Mouse (Mus musculus) lung, embryonic 14.5 days (tissue): Measurements from ENCODE around the gene Gm10273. TPM values are rescaled to one million over a fixed set of nuclear protein-coding genes. Genes with fewer than 3 reads are reported as not detected.

Experiments used
- ATAC-seq: fragments of 200-750 bp; cut with Nextera tagmentation; 2 replicates; pipeline ENCODE4 v1.8.0; 2017; ENCODE audit warnings: mild to moderate bottlenecking, moderate TSS enrichment, moderate library complexity; ENCODE audit not compliant: insufficient read depth
- DNase-seq: peaks from one replicate; pipeline ENCODE4 v3.0.0-alpha.2; 2015
- H3K27ac ChIP-seq: fragments of 300-500 bp; sonication (generic); 2 replicates; pipeline ENCODE4 v1.5.1; 2014; ENCODE audit warnings: low read depth, mild to moderate bottlenecking, moderate library complexity
- H3K27me3 ChIP-seq: fragments of 300-500 bp; sonication (generic); 2 replicates; pipeline ENCODE4 v1.6.1; 2014; ENCODE audit warnings: low read length, control low read depth; ENCODE audit not compliant: insufficient read depth
- H3K36me3 ChIP-seq: fragments of 300-500 bp; sonication (generic); 2 replicates; pipeline ENCODE4 v1.6.1; 2014; ENCODE audit warnings: control low read depth; ENCODE audit not compliant: insufficient read depth
- H3K4me1 ChIP-seq: fragments of 300-500 bp; sonication (generic); 2 replicates; pipeline ENCODE4 v1.6.1; 2014; ENCODE audit warnings: antibody characterized with exemption, control low read depth; ENCODE audit not compliant: insufficient read depth
- H3K4me2 ChIP-seq: fragments of 300-500 bp; sonication (generic); 2 replicates; pipeline ENCODE4 v1.6.1; 2014; ENCODE audit warnings: mild to moderate bottlenecking
- H3K4me3 ChIP-seq: fragments of 300-500 bp; sonication (generic); 2 replicates; pipeline ENCODE4 v1.5.1; 2014; ENCODE audit warnings: low read depth, low read length
- H3K9ac ChIP-seq: fragments of 300-500 bp; sonication (generic); 2 replicates; pipeline ENCODE4 v1.6.1; 2014
- H3K9me3 ChIP-seq: fragments of 300-500 bp; sonication (generic); 2 replicates; pipeline ENCODE4 v1.6.1; 2016; ENCODE audit warnings: low read depth, low read length, control low read depth
- CTCF ChIP-seq: IDR thresholded peaks from 2 replicates; pipeline ENCODE4 v1.5.1; 2016; ENCODE audit warnings: antibody characterized with exemption, low read depth
- WGBS: fragments of 180-500 bp; shearing (Covaris S2); extraction: QIAGEN DNeasy Blood & Tissue Kit; methylation state at CpG from one replicate; pipeline ENCODE4 v1.1.7; 2014; 5-methylcytosine and 5-hydroxymethylcytosine counted together
- polyA plus RNA-seq: library from polyadenylated mRNA; unstranded; fragments of >200 nt; fragmentation: Nextera tagmentation; extraction: Ambion mirVana; gene quantifications from 2 replicates; pipeline ENCODE4 v1.2.1, GENCODE M21; 2014

The Gm10273 gene
- polyA plus RNA-seq, 1 experiment from 2014 or later: 19.0 TPM

DNA sequence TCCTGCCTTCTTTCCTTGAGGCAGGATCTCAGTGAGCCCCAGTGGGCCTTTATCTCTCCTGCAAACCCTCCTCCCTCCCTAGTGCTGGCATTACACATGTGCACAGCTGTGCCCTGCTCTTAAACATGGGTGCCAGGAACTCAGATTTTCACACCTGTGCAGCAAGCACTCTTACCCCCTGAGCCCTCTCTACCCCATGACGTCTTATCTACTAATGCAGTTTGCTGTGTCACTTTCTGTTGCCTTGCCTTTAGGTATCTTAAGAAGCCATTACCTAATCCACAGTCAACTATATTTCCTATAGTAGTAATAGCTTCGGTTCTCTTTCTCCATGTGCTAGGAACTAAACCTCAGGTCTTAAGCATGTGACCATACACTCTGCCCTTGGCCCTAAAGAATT, 32.2 kb upstream of the Gm10273 start:
- H3K9me3 ChIP-seq: no peaks in the 10 kb centered on the region
- TF ChIP-seq CTCF: no peak

DNA sequence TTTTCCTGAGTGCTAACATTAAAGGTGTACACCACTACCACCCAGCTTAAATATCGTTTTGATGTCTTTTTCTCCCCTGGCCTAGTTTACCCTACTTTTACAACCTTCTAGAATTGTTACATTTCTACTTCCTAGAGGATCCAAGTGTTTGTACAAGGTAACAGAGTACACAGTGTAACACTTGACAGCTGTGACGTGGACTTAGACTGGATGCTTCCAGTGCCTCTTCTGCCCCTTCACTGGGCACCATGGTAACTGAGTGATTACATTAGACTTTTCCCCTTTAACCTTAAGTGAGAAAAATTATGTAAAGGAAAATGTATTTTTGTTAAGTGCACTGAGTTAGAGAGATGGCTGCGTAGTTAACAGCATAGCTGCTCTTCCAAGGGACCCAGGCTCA, 30.9 kb upstream of the Gm10273 start:
- no peak for TF ChIP-seq CTCF
- WGBS: 55% methylated on average over 3 of the region's 3 CpGs
- H3K9me3 ChIP-seq: no peaks in the 10 kb centered on the region
- no peak overlapping the region for H3K27ac ChIP-seq
- no peaks in the 10 kb centered on the region for H3K4me1 ChIP-seq
- H3K36me3 ChIP-seq: peaks cover 93% of the 10 kb centered on the region
- no peak overlapping the region for H3K4me2 ChIP-seq
- no peak overlapping the region for H3K4me3 ChIP-seq
- peak; percentile 75 for DNase-seq
- H3K9ac ChIP-seq: no peak overlapping the region
- ATAC-seq: peak; percentile 92
- no peaks in the 10 kb centered on the region for H3K27me3 ChIP-seq

More for the DNA sequence above, 32.2 kb upstream of the Gm10273 start:
- ATAC-seq (no peak), DNase-seq (no peak)
- H3K4me1 ChIP-seq: no peaks in the 10 kb centered on the region
- H3K27ac ChIP-seq: no peak overlapping the region
- H3K4me3 ChIP-seq: no peak overlapping the region
- WGBS: 80% methylated on average over 2 of the region's 2 CpGs
- H3K36me3 ChIP-seq: peaks cover 83% of the 10 kb centered on the region
- no peaks in the 10 kb centered on the region for H3K27me3 ChIP-seq
- no peak overlapping the region for H3K9ac ChIP-seq
- no peak overlapping the region for H3K4me2 ChIP-seq

DNA sequence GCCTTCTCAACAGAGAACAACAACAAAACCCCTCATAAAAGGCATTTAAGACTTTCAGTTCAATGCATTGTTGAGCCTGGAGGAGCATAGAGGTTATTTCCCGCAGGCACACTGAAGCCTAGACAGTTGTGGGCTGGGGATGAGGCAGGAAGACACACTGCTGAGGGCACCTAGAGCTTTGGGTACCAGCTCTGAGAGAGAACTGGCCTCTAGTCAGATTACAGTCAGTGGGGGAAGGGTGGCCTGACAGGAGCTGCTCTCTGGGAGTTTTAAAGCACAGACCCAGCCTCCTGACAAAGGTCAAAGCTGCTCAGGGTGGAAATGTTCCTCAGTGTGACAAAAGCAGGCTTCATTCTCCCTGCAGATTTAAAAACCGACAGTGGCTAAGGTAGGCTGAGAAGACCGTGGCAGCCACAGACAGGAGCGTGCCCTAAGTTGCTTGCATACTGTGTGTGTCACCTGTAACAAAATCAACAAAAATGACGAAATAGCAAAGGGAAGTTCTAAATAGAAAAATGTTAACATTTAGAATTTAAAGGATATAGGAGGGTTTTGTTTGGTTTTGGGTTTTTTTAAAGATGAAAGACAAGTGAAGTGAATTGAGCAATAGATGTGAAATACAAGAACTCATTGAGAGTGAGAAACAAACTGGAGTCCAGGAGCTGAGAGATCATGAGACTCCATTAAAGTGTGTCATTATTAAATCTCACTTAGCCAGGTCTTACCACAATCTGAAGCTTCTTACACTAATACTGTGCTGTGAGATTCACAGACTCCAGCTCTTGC, 29.4 kb upstream of the Gm10273 start:
- no peak overlapping the region for H3K4me2 ChIP-seq
- no peak overlapping the region for H3K4me3 ChIP-seq
- WGBS: 79% methylated on average over 5 of the region's 5 CpGs
- no peak overlapping the region for H3K9ac ChIP-seq
- no peaks in the 10 kb centered on the region for H3K27me3 ChIP-seq
- no peak for DNase-seq
- no peak for ATAC-seq
- H3K9me3 ChIP-seq: no peaks in the 10 kb centered on the region
- TF ChIP-seq CTCF: no peak
- H3K36me3 ChIP-seq: peaks cover 97% of the 10 kb centered on the region
- H3K27ac ChIP-seq: no peak overlapping the region
- no peaks in the 10 kb centered on the region for H3K4me1 ChIP-seq

DNA sequence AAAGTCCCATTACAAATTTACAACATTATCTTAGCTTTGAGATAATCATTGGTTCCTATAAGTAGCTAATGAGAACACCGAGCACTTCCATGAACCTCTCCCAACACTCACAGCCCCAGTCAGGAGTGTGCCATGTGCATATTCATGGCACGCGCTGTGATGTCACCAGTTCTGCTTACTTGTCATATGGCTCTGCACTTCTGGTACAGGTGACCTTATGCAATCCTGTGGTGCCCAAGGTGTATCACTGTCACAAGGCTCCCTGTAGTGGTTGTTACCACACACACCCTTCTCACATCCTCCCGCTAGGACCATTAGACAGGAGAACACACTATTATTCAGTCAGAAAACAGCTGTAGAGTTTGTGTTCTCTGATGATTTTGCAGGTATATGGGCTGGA, 28.7 kb upstream of the Gm10273 start:
- H3K9ac ChIP-seq: no peak overlapping the region
- H3K4me2 ChIP-seq: no peak overlapping the region
- H3K27me3 ChIP-seq: no peaks in the 10 kb centered on the region
- H3K4me1 ChIP-seq: no peaks in the 10 kb centered on the region
- DNase-seq (no peak), ATAC-seq (no peak)
- no peak for TF ChIP-seq CTCF
- no peak overlapping the region for H3K27ac ChIP-seq
- H3K36me3 ChIP-seq: peaks cover 97% of the 10 kb centered on the region
- H3K4me3 ChIP-seq: no peak overlapping the region
- no peaks in the 10 kb centered on the region for H3K9me3 ChIP-seq
- WGBS: 92% methylated on average over 4 of the region's 4 CpGs

DNA sequence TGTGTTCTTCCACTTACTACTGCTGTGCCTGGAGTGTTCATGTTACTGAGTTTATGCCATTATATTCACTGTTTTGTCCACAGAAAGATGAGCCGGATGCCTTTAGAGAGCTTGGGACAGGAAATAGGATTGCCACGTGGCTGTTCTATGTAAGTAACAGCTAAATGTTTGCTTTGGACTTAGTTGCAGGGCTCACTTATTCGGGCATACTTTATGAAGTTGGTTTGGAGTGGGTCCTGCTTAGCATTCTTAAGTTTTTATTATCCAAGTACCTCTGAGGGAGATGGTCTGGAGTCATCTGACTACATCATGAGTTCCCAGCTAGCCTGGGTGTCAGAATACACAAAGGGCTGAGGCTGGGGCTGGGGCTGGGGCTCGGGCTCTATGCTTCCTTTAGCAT, 28.2 kb upstream of the Gm10273 start:
- peaks cover 96% of the 10 kb centered on the region for H3K36me3 ChIP-seq
- no peak for TF ChIP-seq CTCF
- H3K4me3 ChIP-seq: no peak overlapping the region
- no peaks in the 10 kb centered on the region for H3K9me3 ChIP-seq
- H3K9ac ChIP-seq: no peak overlapping the region
- H3K4me1 ChIP-seq: no peaks in the 10 kb centered on the region
- WGBS: 57% methylated on average over 4 of the region's 4 CpGs
- no peaks in the 10 kb centered on the region for H3K27me3 ChIP-seq
- no peak overlapping the region for H3K27ac ChIP-seq
- ATAC-seq: no peak
- no peak overlapping the region for H3K4me2 ChIP-seq
- no peak for DNase-seq

DNA sequence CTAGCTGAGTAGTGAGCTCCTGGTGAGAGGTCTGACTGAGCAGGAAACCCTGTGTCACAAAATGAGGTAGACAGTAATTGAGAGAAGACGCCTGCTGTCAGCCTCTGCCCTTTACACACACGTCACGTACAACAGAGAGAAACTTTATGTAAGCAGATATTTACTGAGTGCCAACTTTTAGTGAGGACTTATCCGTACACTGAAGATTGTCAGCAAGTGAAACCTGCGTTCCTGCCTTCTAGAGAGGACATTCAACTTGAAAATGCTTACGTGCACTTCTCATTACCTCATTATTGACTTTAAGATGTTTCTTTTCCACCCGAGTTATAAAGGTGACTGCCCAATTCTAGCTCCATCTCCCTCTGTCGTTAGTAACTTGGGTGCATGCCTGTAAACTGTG, 26.7 kb upstream of the Gm10273 start:
- H3K27ac ChIP-seq: no peak overlapping the region
- no peaks in the 10 kb centered on the region for H3K4me1 ChIP-seq
- H3K4me3 ChIP-seq: no peak overlapping the region
- DNase-seq (no peak), ATAC-seq (no peak)
- no peak overlapping the region for H3K9ac ChIP-seq
- no peaks in the 10 kb centered on the region for H3K9me3 ChIP-seq
- 79% methylated on average over 8 of the region's 8 CpGs for WGBS
- H3K36me3 ChIP-seq: peaks cover 94% of the 10 kb centered on the region
- H3K27me3 ChIP-seq: no peaks in the 10 kb centered on the region
- no peak for TF ChIP-seq CTCF
- no peak overlapping the region for H3K4me2 ChIP-seq

DNA sequence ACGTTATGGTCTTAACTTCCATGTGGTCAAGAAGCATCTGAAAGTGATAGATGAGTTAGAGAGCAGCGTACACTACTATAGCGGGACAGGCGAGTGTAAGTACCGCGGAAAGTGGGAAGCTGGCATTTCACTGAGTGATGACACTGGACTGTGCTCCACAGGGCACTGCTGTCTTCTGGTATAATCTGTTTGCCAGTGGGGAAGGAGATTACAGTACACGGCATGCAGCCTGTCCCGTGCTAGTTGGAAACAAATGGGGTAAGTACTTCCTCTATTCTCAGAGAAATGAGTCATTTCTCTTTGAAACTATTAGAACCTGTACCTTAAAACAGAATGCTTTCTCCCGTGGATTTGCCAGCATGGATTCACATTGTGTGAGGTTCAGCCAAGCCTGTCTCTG, 26.0 kb upstream of the Gm10273 start:
- no peak overlapping the region for H3K4me3 ChIP-seq
- H3K4me2 ChIP-seq: no peak overlapping the region
- H3K4me1 ChIP-seq: no peaks in the 10 kb centered on the region
- no peak for ATAC-seq
- H3K9ac ChIP-seq: no peak overlapping the region
- peaks cover 94% of the 10 kb centered on the region for H3K36me3 ChIP-seq
- WGBS: 86% methylated on average over 9 of the region's 9 CpGs
- H3K27ac ChIP-seq: no peak overlapping the region
- no peak for TF ChIP-seq CTCF
- no peaks in the 10 kb centered on the region for H3K9me3 ChIP-seq
- no peak for DNase-seq
- H3K27me3 ChIP-seq: no peaks in the 10 kb centered on the region

DNA sequence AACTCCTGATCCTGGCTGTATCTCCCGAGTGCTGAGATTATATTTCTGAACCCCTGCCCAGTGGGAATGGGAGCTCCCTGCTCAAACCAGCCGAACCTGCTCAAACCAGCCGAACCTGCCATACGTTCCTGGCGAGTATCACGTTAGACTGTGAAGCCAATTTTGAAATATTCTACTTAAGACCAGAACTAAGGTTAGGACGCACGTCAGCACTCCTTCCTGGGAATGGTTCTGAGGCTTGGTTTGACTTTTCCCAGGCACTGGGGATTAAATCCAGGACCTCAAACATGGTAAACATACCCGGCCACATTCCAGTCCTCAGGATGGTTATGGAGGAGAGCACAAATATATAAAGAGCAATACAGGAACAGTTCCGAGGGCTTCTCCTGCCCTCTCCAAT, 17.5 kb upstream of the Gm10273 start:
- H3K27ac ChIP-seq: no peak overlapping the region
- DNase-seq: no peak

More for the DNA sequence above, 17.5 kb upstream of the Gm10273 start:
- no peak for TF ChIP-seq CTCF
- Histone ChIP-seq H3K9ac (no peak overlapping the region), H3K4me2 (no peak overlapping the region), H3K4me1 (no peaks in the 10 kb centered on the region), H3K9me3 (no peaks in the 10 kb centered on the region), H3K36me3 (peaks cover 15% of the 10 kb centered on the region), H3K4me3 (no peak overlapping the region), H3K27me3 (no peaks in the 10 kb centered on the region)
- ATAC-seq: no peak
- 65% methylated on average over 10 of the region's 10 CpGs for WGBS
